In genomic region chr3:138528265-138528664, GRCm38 (mm10) we compare ENCODE assay signal across 7 mouse cellular contexts. TPM values are rescaled to one million over a fixed set of nuclear protein-coding genes. Genes with fewer than 3 reads are reported as not detected.
DNase-seq lines count a peak whose midpoint lies in the region; ATAC-seq and TF ChIP-seq lines count a peak whose summit lies in the region.

No protein-coding gene starts in this region.

- no peaks in the 10 kb centered on the region for H3K9me3 ChIP-seq in megakaryocyte, embryonic 14.5 days
- H3K9me3 ChIP-seq in forebrain, embryonic 11.5 days (ENCODE audit: control insufficient read depth, low read length), result no peaks in the 10 kb centered on the region
- no peaks in the 10 kb centered on the region for H3K9me3 ChIP-seq in limb, embryonic 14.5 days (ENCODE audit: control insufficient read depth, low read length)
- no peaks in the 10 kb centered on the region for H3K9me3 ChIP-seq in stomach, embryonic 16.5 days (replicated peaks; ENCODE audit: control insufficient read depth, low read length)

- ATAC-seq in megakaryocyte, adult 5-6 weeks (ENCODE audit: poor library complexity, severe bottlenecking), result no peak
- ATAC-seq in forebrain, embryonic 11.5 days (replicated peaks; ENCODE audit: low FRiP score), result no peak
- no peak for ATAC-seq in limb, embryonic 14.5 days (ENCODE audit: low FRiP score, low read depth)
- no peak for ATAC-seq in stomach, embryonic 16.5 days (ENCODE audit: insufficient read depth, low FRiP score)

- no peaks in the 10 kb centered on the region for H3K36me3 ChIP-seq in megakaryocyte, embryonic 14.5 days (replicated peaks; ENCODE audit: low read length)
- no peaks in the 10 kb centered on the region for H3K36me3 ChIP-seq in forebrain, embryonic 11.5 days (ENCODE audit: control insufficient read depth, insufficient read depth, low read length)
- no peaks in the 10 kb centered on the region for H3K36me3 ChIP-seq in limb, embryonic 14.5 days (ENCODE audit: control insufficient read depth, insufficient read depth, low read length)
- no peaks in the 10 kb centered on the region for H3K36me3 ChIP-seq in stomach, embryonic 16.5 days (ENCODE audit: control insufficient read depth, insufficient read depth, low read length)

- peak overlapping the region; percentile 74 for H3K4me2 ChIP-seq in forebrain, embryonic 11.5 days (ENCODE audit: low read depth, low read length, severe bottlenecking)
- H3K4me2 ChIP-seq in limb, embryonic 14.5 days (replicated peaks; ENCODE audit: low read depth, low read length, severe bottlenecking), result peak overlapping the region; percentile 69
- H3K4me2 ChIP-seq in stomach, embryonic 16.5 days (ENCODE audit: low read depth, low read length), result peak overlapping the region; percentile 63

- peak overlapping the region; percentile 97 for H3K9ac ChIP-seq in forebrain, embryonic 11.5 days (ENCODE audit: low read length)
- peak overlapping the region; percentile 96 for H3K9ac ChIP-seq in limb, embryonic 14.5 days (ENCODE audit: low read depth, low read length, severe bottlenecking)
- peak overlapping the region; percentile 99 for H3K9ac ChIP-seq in stomach, embryonic 16.5 days (ENCODE audit: low read length)

- TF ChIP-seq POLR2A in limb, embryonic 14.5 days (IDR thresholded peaks at IDR 0.05; ENCODE audit: borderline replicate concordance, extremely low read depth, insufficient read depth, insufficient read length), result no peak

- no peak for DNase-seq in forebrain, embryonic 11.5 days (ENCODE audit: low spot score)
- no peak for DNase-seq in limb, embryonic 14.5 days (ENCODE audit: low spot score)
- no peak for DNase-seq in spleen, adult 18-20 months
- DNase-seq in cerebellum, postnatal 4 days (ENCODE audit: low spot score in 2 of 2), result no peak

- H3K4me1 ChIP-seq in megakaryocyte, embryonic 14.5 days, result peaks cover 58% of the 10 kb centered on the region
- peaks cover 5% of the 10 kb centered on the region; the same call in 1 of the 2 replicates for H3K4me1 ChIP-seq in forebrain, embryonic 11.5 days (replicated peaks; ENCODE audit: control insufficient read depth, insufficient read depth, low read length)
- peaks cover 30% of the 10 kb centered on the region for H3K4me1 ChIP-seq in limb, embryonic 14.5 days (ENCODE audit: control insufficient read depth, insufficient read depth, low read length)
- H3K4me1 ChIP-seq in stomach, embryonic 16.5 days (ENCODE audit: control insufficient read depth, insufficient read depth, low read length), result peaks cover 32% of the 10 kb centered on the region

- H3K27me3 ChIP-seq in megakaryocyte, embryonic 14.5 days (replicated peaks), result no peaks in the 10 kb centered on the region
- 0 out of 2 replicates have a peak, but pooled peaks cover 3% of the 10 kb centered on the region for H3K27me3 ChIP-seq in forebrain, embryonic 11.5 days (ENCODE audit: control insufficient read depth, insufficient read depth, low read length)
- H3K27me3 ChIP-seq in limb, embryonic 14.5 days (ENCODE audit: control insufficient read depth, insufficient read depth, low read length), result no peaks in the 10 kb centered on the region
- H3K27me3 ChIP-seq in stomach, embryonic 16.5 days (ENCODE audit: control insufficient read depth, insufficient read depth, low read length), result no peaks in the 10 kb centered on the region

- H3K4me3 ChIP-seq in megakaryocyte, embryonic 14.5 days (replicated peaks), result peak overlapping the region; percentile 97
- H3K4me3 ChIP-seq in forebrain, embryonic 11.5 days (ENCODE audit: low read depth, low read length), result peak overlapping the region; percentile 99
- H3K4me3 ChIP-seq in limb, embryonic 14.5 days (replicated peaks; ENCODE audit: low read length), result peak overlapping the region; percentile 96
- H3K4me3 ChIP-seq in stomach, embryonic 16.5 days (replicated peaks; ENCODE audit: low read length), result peak overlapping the region; percentile 95

- WGBS in forebrain, embryonic 11.5 days, result 2% methylated on average over 16 of the region's 16 CpGs
- WGBS in limb, embryonic 14.5 days, result 1% methylated on average over 16 of the region's 16 CpGs
- 2% methylated on average over 16 of the region's 16 CpGs for whole genome bisulfite sequencing in stomach, embryonic 16.5 days

- no peak overlapping the region; the same call in 1 of the 2 replicates for H3K27ac ChIP-seq in forebrain, embryonic 11.5 days (ENCODE audit: low read depth, low read length)
- no peak overlapping the region for H3K27ac ChIP-seq in limb, embryonic 14.5 days (replicated peaks; ENCODE audit: low read depth, low read length)
- no peak overlapping the region for H3K27ac ChIP-seq in stomach, embryonic 16.5 days (ENCODE audit: low read length)

RNA-seq across cellular contexts. Expression of gene Eif4e, which starts 2.3 kb away (rescaled TPM):
- polyA plus RNA-seq in megakaryocyte, embryonic 14.5 days (2012; ENCODE audit: insufficient read depth, low replicate concordance), result 8.6 TPM in 1 of 2 replicates, not detected in the other
- total RNA-seq in megakaryocyte, adult 5-6 weeks (2015), result 179 and 204 TPM in 2 replicates
- 106 and 108 TPM in 2 replicates for total RNA-seq in megakaryocyte, adult 5-6 weeks (2017)
- 483 and 500 TPM in 2 replicates for polyA plus RNA-seq in forebrain, embryonic 11.5 days (2014; fragmentation: Nextera tagmentation; extraction: Ambion mirVana)
- polyA plus RNA-seq in limb, embryonic 14.5 days (2012; rRNA removed), result 160 and 205 TPM in 2 replicates
- polyA plus RNA-seq in limb, embryonic 14.5 days (2014; fragmentation: Nextera tagmentation; extraction: Ambion mirVana), result 327 and 331 TPM in 2 replicates
- 284 and 299 TPM in 2 replicates for polyA plus RNA-seq in stomach, embryonic 16.5 days (2015; fragmentation: Nextera tagmentation; extraction: Ambion mirVana)

RNA-seq across cellular contexts. Expression of gene Metap1, which starts 39.0 kb away (rescaled TPM):
- polyA plus RNA-seq in megakaryocyte, embryonic 14.5 days (2012; ENCODE audit: insufficient read depth, low replicate concordance), result 10.2 and 16.6 TPM in 2 replicates
- 20.9 and 24.0 TPM in 2 replicates for total RNA-seq in megakaryocyte, adult 5-6 weeks (2015)
- 28.5 and 36.9 TPM in 2 replicates for total RNA-seq in megakaryocyte, adult 5-6 weeks (2017)
- 47.9 and 51.0 TPM in 2 replicates for polyA plus RNA-seq in forebrain, embryonic 11.5 days (2014; fragmentation: Nextera tagmentation; extraction: Ambion mirVana)
- polyA plus RNA-seq in limb, embryonic 14.5 days (2012; rRNA removed), result 49.0 and 51.5 TPM in 2 replicates
- 45.3 and 45.5 TPM in 2 replicates for polyA plus RNA-seq in limb, embryonic 14.5 days (2014; fragmentation: Nextera tagmentation; extraction: Ambion mirVana)
- 50.0 and 53.4 TPM in 2 replicates for polyA plus RNA-seq in stomach, embryonic 16.5 days (2015; fragmentation: Nextera tagmentation; extraction: Ambion mirVana)

Comparison
In these comparisons a context has a peak if more than half of its experiments do, and no peak if none do; other contexts are left out.
1. RNA of gene Eif4e, which starts 2.3 kb away (polyA plus RNA-seq): 483 to 500 TPM in forebrain, embryonic 11.5 days, 160 to 331 TPM in limb, embryonic 14.5 days and 284 to 299 TPM in stomach, embryonic 16.5 days; 8.6 TPM in megakaryocyte, embryonic 14.5 days; every median in the first group is over 10 times any median in the second.
2. Peak in every context shown above with its lines, with median percentiles within 50 percentile points of each other: H3K4me3 ChIP-seq, H3K4me2 ChIP-seq and H3K9ac ChIP-seq.